Mouse (Mus musculus) heart, embryonic 13.5 days (tissue): Measurements from ENCODE around the gene Ado. TPM values are rescaled to one million over a fixed set of nuclear protein-coding genes. Genes with fewer than 3 reads are reported as not detected.
A peak's percentile ranks its signal among the peaks of the same experiment; 100 is the strongest.

Experiments used
- ATAC-seq: fragments of 200-750 bp; cut with Nextera tagmentation; 2 replicates; pipeline ENCODE4 v1.8.0; 2017; ENCODE audit warnings: moderate TSS enrichment; ENCODE audit not compliant: insufficient number of reproducible peaks, low FRiP score, low TSS enrichment; ENCODE audit errors: extremely low read depth
- H3K27ac ChIP-seq: fragments of 300-500 bp; sonication (generic); replicated peaks from 2 replicates; pipeline ENCODE4 v1.5.1; 2015; ENCODE audit warnings: moderate library complexity, mild to moderate bottlenecking, inconsistent platforms
- H3K27me3 ChIP-seq: fragments of 300-500 bp; sonication (generic); replicated peaks from 2 replicates; pipeline ENCODE4 v1.6.1; 2015; ENCODE audit warnings: mild to moderate bottlenecking, inconsistent platforms
- H3K36me3 ChIP-seq: fragments of 300-500 bp; sonication (generic); 2 replicates; pipeline ENCODE4 v1.6.1; 2015; ENCODE audit warnings: mild to moderate bottlenecking, inconsistent platforms
- H3K4me1 ChIP-seq: fragments of 300-500 bp; sonication (generic); 2 replicates; pipeline ENCODE4 v1.6.1; 2015; ENCODE audit warnings: inconsistent platforms
- H3K4me2 ChIP-seq: fragments of 300-500 bp; sonication (generic); 2 replicates; pipeline ENCODE4 v1.6.1; 2015; ENCODE audit warnings: inconsistent platforms, mild to moderate bottlenecking, moderate library complexity
- H3K4me3 ChIP-seq: fragments of 300-500 bp; sonication (generic); 2 replicates; pipeline ENCODE4 v1.5.1; 2015; ENCODE audit warnings: moderate library complexity, mild to moderate bottlenecking, inconsistent platforms
- H3K9ac ChIP-seq: fragments of 300-500 bp; sonication (generic); 2 replicates; pipeline ENCODE4 v1.6.1; 2015; ENCODE audit warnings: inconsistent platforms, mild to moderate bottlenecking, moderate library complexity
- H3K9me3 ChIP-seq: fragments of 300-500 bp; sonication (generic); 2 replicates; pipeline ENCODE4 v1.6.1; 2016; ENCODE audit warnings: inconsistent platforms
- WGBS: fragments of 180-500 bp; shearing (Covaris S2); methylation state at CpG from one replicate; pipeline ENCODE4 v1.1.7; 2015; ENCODE audit warnings: mixed read lengths; 5-methylcytosine and 5-hydroxymethylcytosine counted together
- polyA plus RNA-seq: library from polyadenylated mRNA; unstranded; fragments of >200 nt; fragmentation: Nextera tagmentation; extraction: Ambion mirVana; gene quantifications from 2 replicates; pipeline ENCODE4 v1.2.1, GENCODE M21; 2015

Ado gene
- polyA plus RNA-seq, 1 experiment from 2014 or later: 42.8 TPM

DNA sequence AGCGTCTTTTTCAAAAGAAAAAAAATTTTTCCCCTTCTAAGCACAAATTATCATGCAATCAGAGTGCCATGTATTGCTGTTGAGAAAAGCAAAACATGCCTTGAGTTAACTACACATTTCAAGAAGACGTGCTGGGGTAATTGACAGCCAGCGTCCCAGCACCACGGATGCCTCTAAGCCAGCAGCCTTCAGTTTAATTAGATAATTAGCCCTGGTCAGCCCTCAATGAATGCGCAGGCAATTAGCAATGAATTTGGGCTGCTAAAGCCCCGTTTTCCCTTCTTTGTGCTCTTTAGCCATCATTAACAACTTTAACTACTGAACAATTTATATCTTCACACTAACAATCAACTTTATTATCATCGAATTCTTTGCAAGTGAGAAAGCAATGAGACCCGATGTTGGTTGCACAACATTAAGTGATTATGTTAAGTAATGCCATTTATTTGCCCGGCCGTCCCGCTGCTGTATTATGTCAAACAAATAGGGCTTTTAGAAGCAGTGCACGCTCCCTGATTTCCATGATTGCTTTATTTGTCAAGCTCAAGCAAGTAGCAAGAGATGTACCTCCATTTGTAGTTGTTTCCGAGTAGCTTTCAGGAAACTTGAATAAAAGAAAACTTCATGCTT, 11.1 kb upstream of the Ado start:
- Histone ChIP-seq H3K9ac (no peak overlapping the region), H3K27me3 (peaks cover 17% of the 10 kb centered on the region), H3K4me3 (no peak overlapping the region), H3K27ac (no peak overlapping the region), H3K4me2 (no peak overlapping the region), H3K4me1 (no peaks in the 10 kb centered on the region), H3K9me3 (0 out of 2 replicates have a peak, but pooled peaks cover 3% of the 10 kb centered on the region), H3K36me3 (no peaks in the 10 kb centered on the region)
- ATAC-seq: no peak
- 66% methylated on average over 13 of the region's 13 CpGs for WGBS

GRCm38 (mm10) chr10:67558053-67558452, 9.3 kb upstream of the Ado start:
- 0 out of 2 replicates have a peak, but pooled peaks cover 3% of the 10 kb centered on the region for H3K9me3 ChIP-seq
- no peak overlapping the region for H3K27ac ChIP-seq
- ATAC-seq: no peak
- 79% methylated on average over 4 of the region's 4 CpGs for WGBS
- H3K4me2 ChIP-seq: no peak overlapping the region
- 0 out of 2 replicates have a peak, but pooled peaks cover 3% of the 10 kb centered on the region for H3K27me3 ChIP-seq
- H3K9ac ChIP-seq: no peak overlapping the region
- no peak overlapping the region for H3K4me3 ChIP-seq
- no peaks in the 10 kb centered on the region for H3K4me1 ChIP-seq
- no peaks in the 10 kb centered on the region for H3K36me3 ChIP-seq

GRCm38 (mm10) chr10:67548261-67548854, 397 bp downstream of the Ado start:
- peaks cover 39% of the 10 kb centered on the region for H3K4me1 ChIP-seq
- no peaks in the 10 kb centered on the region for H3K9me3 ChIP-seq
- H3K9ac ChIP-seq: peak overlapping the region; percentile 94
- H3K27me3 ChIP-seq: no peaks in the 10 kb centered on the region
- peak overlapping the region; percentile 92 for H3K27ac ChIP-seq
- H3K4me2 ChIP-seq: peak overlapping the region; percentile 98
- peak; percentile 50 for ATAC-seq
- H3K36me3 ChIP-seq: peaks cover 9% of the 10 kb centered on the region
- H3K4me3 ChIP-seq: peak overlapping the region; percentile 89
- WGBS: under 1% methylated on average over 70 of the region's 73 CpGs

GRCm38 (mm10) chr10:67547850-67548260, 900 bp downstream of the Ado start:
- no peaks in the 10 kb centered on the region for H3K27me3 ChIP-seq
- peak overlapping the region; percentile 98 for H3K4me2 ChIP-seq
- no peak for ATAC-seq
- peak overlapping the region; percentile 89 for H3K4me3 ChIP-seq
- H3K36me3 ChIP-seq: peaks cover 9% of the 10 kb centered on the region
- H3K27ac ChIP-seq: peak overlapping the region; percentile 92
- peaks cover 39% of the 10 kb centered on the region for H3K4me1 ChIP-seq
- no peaks in the 10 kb centered on the region for H3K9me3 ChIP-seq
- peak overlapping the region; percentile 94 for H3K9ac ChIP-seq
- under 1% methylated on average over 20 of the region's 20 CpGs for WGBS

GRCm38 (mm10) chr10:67540591-67540990, 8.2 kb downstream of the Ado start:
- H3K9ac ChIP-seq: peak overlapping the region; percentile 54; the same call in 1 of the 2 replicates
- H3K9me3 ChIP-seq: no peaks in the 10 kb centered on the region
- peaks cover 12% of the 10 kb centered on the region for H3K36me3 ChIP-seq
- H3K27me3 ChIP-seq: peaks cover 58% of the 10 kb centered on the region
- peak overlapping the region; percentile 29 for H3K4me3 ChIP-seq
- H3K4me1 ChIP-seq: peaks cover 38% of the 10 kb centered on the region
- peak overlapping the region; percentile 56 for H3K4me2 ChIP-seq
- no peak for ATAC-seq
- 23% methylated on average over 19 of the region's 19 CpGs for WGBS
- H3K27ac ChIP-seq: no peak overlapping the region

GRCm38 (mm10) chr10:67539401-67539730, 9.4 kb downstream of the Ado start:
- no peak for ATAC-seq
- H3K4me1 ChIP-seq: peaks cover 44% of the 10 kb centered on the region
- H3K4me2 ChIP-seq: peak overlapping the region; percentile 98
- no peaks in the 10 kb centered on the region for H3K9me3 ChIP-seq
- 52% methylated on average over 6 of the region's 6 CpGs for WGBS
- H3K9ac ChIP-seq: no peak overlapping the region
- H3K27ac ChIP-seq: no peak overlapping the region
- peaks cover 71% of the 10 kb centered on the region for H3K27me3 ChIP-seq
- peaks cover 6% of the 10 kb centered on the region for H3K36me3 ChIP-seq
- peak overlapping the region; percentile 68 for H3K4me3 ChIP-seq

- Histone ChIP-seq H3K4me2 (peak overlapping the region; percentile 98), H3K4me1 (peaks cover 44% of the 10 kb centered on the region), H3K4me3 (peak overlapping the region; percentile 68), H3K27ac (no peak overlapping the region), H3K36me3 (0 out of 2 replicates have a peak, but pooled peaks cover 3% of the 10 kb centered on the region), H3K9ac (peak overlapping the region; percentile 38; the same call in 1 of the 2 replicates), H3K9me3 (no peaks in the 10 kb centered on the region), H3K27me3 (peaks cover 76% of the 10 kb centered on the region)
- under 1% methylated on average over 50 of the region's 50 CpGs for WGBS
- ATAC-seq: no peak
These were observed 10.0 kb downstream of the Ado start for GRCm38 (mm10) chr10:67538585-67539400.

DNA sequence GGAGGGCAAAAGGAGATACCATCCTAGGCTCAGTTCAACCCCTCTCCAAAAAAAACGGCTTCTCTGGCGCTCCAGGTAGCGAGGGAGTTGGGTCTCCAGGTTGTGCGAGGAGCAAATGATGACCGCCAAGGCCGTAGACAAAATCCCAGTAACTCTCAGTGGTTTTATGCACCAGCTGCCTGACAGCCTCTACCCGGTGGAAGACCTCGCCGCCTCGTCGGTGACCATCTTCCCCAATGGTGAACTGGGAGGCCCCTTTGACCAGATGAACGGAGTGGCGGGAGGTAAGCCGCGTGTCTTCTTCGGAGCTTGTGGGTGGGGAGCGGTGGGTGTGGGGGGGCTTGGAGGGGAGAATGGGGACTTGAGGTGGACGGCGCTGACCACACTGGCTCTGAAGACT, 10.6 kb downstream of the Ado start:
- Histone ChIP-seq H3K27me3 (peaks cover 83% of the 10 kb centered on the region), H3K4me1 (peaks cover 44% of the 10 kb centered on the region), H3K27ac (no peak overlapping the region), H3K4me2 (peak overlapping the region; percentile 98), H3K9ac (peak overlapping the region; percentile 81), H3K4me3 (peak overlapping the region; percentile 68), H3K9me3 (no peaks in the 10 kb centered on the region), H3K36me3 (0 out of 2 replicates have a peak, but pooled peaks cover 3% of the 10 kb centered on the region)
- ATAC-seq: no peak
- 2% methylated on average over 19 of the region's 19 CpGs for WGBS

DNA sequence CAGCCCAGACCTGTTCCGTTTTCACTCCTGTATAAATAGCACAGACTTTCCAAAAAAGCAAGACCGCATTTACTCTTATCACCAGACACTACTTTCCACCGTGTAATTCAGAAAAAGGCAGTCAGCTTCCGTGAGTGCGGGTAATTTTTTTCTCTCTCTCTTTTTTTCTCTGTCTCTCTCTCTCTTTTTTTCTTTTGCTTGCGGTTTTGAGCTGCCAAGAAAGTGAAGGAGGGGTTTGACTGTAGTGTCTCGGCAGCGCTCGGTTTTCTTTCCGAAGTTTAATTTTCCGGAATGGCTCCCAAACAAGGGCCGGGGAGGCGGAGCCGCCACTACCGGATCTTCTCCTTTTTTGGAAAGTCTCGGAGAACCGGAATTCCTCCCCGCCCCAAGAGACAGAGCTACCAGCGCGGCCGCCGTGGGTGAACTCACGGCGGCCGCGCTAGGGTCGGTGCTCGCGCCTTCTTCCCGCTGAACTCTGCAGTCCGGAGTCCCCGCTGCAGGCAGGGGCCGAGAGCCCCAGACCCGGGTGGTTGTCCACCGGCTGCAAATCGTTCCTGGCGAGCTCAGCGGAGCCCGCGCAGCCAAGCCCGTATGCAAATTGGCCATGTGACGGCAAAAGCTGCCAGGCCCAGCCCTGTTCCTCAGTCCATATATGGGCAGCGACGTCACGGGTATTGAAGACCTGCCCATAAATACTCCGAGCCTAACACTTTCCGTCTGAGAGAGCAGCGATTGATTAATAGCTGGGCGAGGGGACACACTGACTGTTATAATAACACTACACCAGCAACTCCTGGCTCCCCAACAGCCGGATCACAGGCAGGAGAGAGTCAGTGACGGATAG, 11.4 kb downstream of the Ado start:
- H3K9me3 ChIP-seq: no peaks in the 10 kb centered on the region
- H3K4me1 ChIP-seq: peaks cover 44% of the 10 kb centered on the region
- peaks cover 88% of the 10 kb centered on the region for H3K27me3 ChIP-seq
- peak overlapping the region; percentile 81 for H3K9ac ChIP-seq
- peak; percentile 77 for ATAC-seq
- WGBS: under 1% methylated on average over 51 of the region's 51 CpGs
- peak overlapping the region; percentile 71 for H3K27ac ChIP-seq
- H3K4me3 ChIP-seq: peak overlapping the region; percentile 68
- peak overlapping the region; percentile 98 for H3K4me2 ChIP-seq
- H3K36me3 ChIP-seq: 0 out of 2 replicates have a peak, but pooled peaks cover under 1% of the 10 kb centered on the region

DNA sequence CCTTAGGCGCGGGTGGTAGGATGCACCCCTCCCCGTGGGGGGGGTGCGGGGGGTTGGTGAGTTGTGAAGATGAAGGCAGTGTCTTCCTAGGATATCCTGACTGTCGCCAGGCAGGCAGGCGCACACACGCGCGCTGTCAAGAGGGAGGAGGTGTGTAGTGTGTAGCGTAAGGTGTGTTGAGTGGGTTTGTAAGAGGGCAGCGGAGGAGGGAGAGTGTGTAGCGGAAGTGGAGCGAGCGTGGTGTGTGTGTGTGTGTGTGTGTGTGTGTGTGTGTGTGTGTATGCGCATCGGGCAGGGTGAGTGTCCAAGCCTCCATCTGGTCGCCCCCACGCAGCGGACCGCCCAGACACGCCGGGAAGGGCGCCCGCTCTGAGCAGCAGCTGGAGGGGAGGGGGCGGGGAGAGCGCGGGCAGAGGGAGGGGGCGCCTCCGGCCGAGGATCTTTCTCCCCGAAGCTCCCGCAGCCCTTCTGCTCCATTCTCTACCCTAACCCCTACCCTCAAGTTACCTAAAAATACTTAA, 12.1 kb downstream of the Ado start:
- under 1% methylated on average over 24 of the region's 32 CpGs for WGBS
- ATAC-seq: peak; percentile 30; the same call in 1 of the 2 replicates

More for the DNA sequence above, 12.1 kb downstream of the Ado start:
- Histone ChIP-seq H3K4me1 (peaks cover 44% of the 10 kb centered on the region), H3K4me2 (peak overlapping the region; percentile 98), H3K4me3 (peak overlapping the region; percentile 68), H3K36me3 (no peaks in the 10 kb centered on the region), H3K9me3 (no peaks in the 10 kb centered on the region), H3K27me3 (peaks cover 88% of the 10 kb centered on the region), H3K27ac (peak overlapping the region; percentile 71; the same call in 1 of the 2 replicates), H3K9ac (peak overlapping the region; percentile 81)
